Mouse (Mus musculus) E14TG2a.4 (cell line): ENCODE results near the gene Etfb.
A peak's percentile ranks its signal among the peaks of the same experiment; 100 is the strongest.
"Not testable (repeated sequence)": the region's sequence is repeated elsewhere in the genome, so short reads cannot be mapped to it uniquely, and the experiment has no call there.

Experiments
- H3K27me3 ChIP-seq: 2 replicates; pipeline ENCODE4 v1.6.1; 2014; ENCODE audit warnings: low read length, control low read depth; ENCODE audit not compliant: insufficient read depth
- H3K36me3 ChIP-seq: 2 replicates; pipeline ENCODE4 v1.6.1; 2014; ENCODE audit warnings: low read length, control low read depth; ENCODE audit not compliant: insufficient read depth
- H3K4me1 ChIP-seq: replicated peaks from 2 replicates; pipeline ENCODE4 v1.6.1; 2014; ENCODE audit warnings: low read depth, low read length, control low read depth
- H3K4me3 ChIP-seq: replicated peaks from 2 replicates; pipeline ENCODE4 v1.5.1; 2014; ENCODE audit warnings: mild to moderate bottlenecking, low read length
- H3K9me3 ChIP-seq: 2 replicates; pipeline ENCODE4 v1.6.1; 2014; ENCODE audit warnings: low read length, control low read depth
- CTCF ChIP-seq: conservative IDR thresholded peaks from 2 replicates; pipeline ENCODE4 v1.5.1; 2014; ENCODE audit warnings: low read length
- NANOG ChIP-seq: IDR thresholded peaks from 2 replicates; pipeline ENCODE4 v1.6.1; 2014; ENCODE audit warnings: borderline replicate concordance, low read length, mixed read lengths
- POU5F1 ChIP-seq: IDR thresholded peaks from 2 replicates; pipeline ENCODE4 v1.6.1; 2014; ENCODE audit warnings: low read length, borderline replicate concordance

Etfb gene

GRCm38 (mm10) chr7:43443917-43444293, at the start of gene Etfb, which contains the start of gene Gm45233:
Etfb (plus strand) TSS chr7:43444083.
Gm45233 (plus strand) TSS chr7:43444128.
- Histone ChIP-seq H3K4me1 (peaks cover 77% of the 10 kb centered on the region), H3K36me3 (peaks cover 28% of the 10 kb centered on the region), H3K27me3 (peaks cover 6% of the 10 kb centered on the region; the same call in 1 of the 2 replicates), H3K9me3 (no peaks in the 10 kb centered on the region), H3K4me3 (peak within 1 kb of the TSS; percentile 84)
- TF ChIP-seq NANOG (no peak), POU5F1 (no peak), CTCF (no peak)

- Histone ChIP-seq H3K4me1 (no peaks in the 10 kb centered on the region), H3K36me3 (no peaks in the 10 kb centered on the region), H3K4me3 (no peak overlapping the region), H3K27me3 (0 out of 2 replicates have a peak, but pooled peaks cover 11% of the 10 kb centered on the region), H3K9me3 (no peaks in the 10 kb centered on the region)
- TF ChIP-seq POU5F1: no peak
- no peak for TF ChIP-seq NANOG
- TF ChIP-seq CTCF: no peak
Measured at GRCm38 (mm10) chr7:43399501-43399900, 44.4 kb upstream of the Etfb start.

GRCm38 (mm10) chr7:43402718-43403117, 41.2 kb upstream of the Etfb start:
- H3K9me3 ChIP-seq: no peaks in the 10 kb centered on the region

GRCm38 (mm10) chr7:43407573-43407972, 36.3 kb upstream of the Etfb start:
- H3K9me3 ChIP-seq: no peaks in the 10 kb centered on the region
- no peaks in the 10 kb centered on the region for H3K36me3 ChIP-seq
- TF ChIP-seq POU5F1 (no peak), NANOG (no peak), CTCF (no peak)
- no peak overlapping the region for H3K4me3 ChIP-seq
- H3K4me1 ChIP-seq: peaks cover 10% of the 10 kb centered on the region
- peaks cover 2% of the 10 kb centered on the region; the same call in 1 of the 2 replicates for H3K27me3 ChIP-seq

More at GRCm38 (mm10) chr7:43402718-43403117, 41.2 kb upstream of the Etfb start:
- Histone ChIP-seq H3K4me3 (no peak overlapping the region), H3K4me1 (no peaks in the 10 kb centered on the region), H3K36me3 (no peaks in the 10 kb centered on the region), H3K27me3 (no peaks in the 10 kb centered on the region)
- TF ChIP-seq CTCF: no peak
- TF ChIP-seq POU5F1: no peak
- no peak for TF ChIP-seq NANOG

GRCm38 (mm10) chr7:43408131-43408553, 35.7 kb upstream of the Etfb start, which contains the start of gene Siglecg:
Siglecg (plus strand) TSS chr7:43408204.
- H3K4me3 ChIP-seq: no peak within 1 kb of the TSS
- TF ChIP-seq CTCF: no peak
- no peak for TF ChIP-seq NANOG
- no peak for TF ChIP-seq POU5F1
- H3K36me3 ChIP-seq: no peaks in the 10 kb centered on the region
- H3K4me1 ChIP-seq: peaks cover 10% of the 10 kb centered on the region
- peaks cover 2% of the 10 kb centered on the region; the same call in 1 of the 2 replicates for H3K27me3 ChIP-seq
- no peaks in the 10 kb centered on the region for H3K9me3 ChIP-seq

GRCm38 (mm10) chr7:43409084-43409483, 34.8 kb upstream of the Etfb start:
- H3K9me3 ChIP-seq: no peaks in the 10 kb centered on the region
- H3K4me3 ChIP-seq: no peak overlapping the region
- H3K4me1 ChIP-seq: peaks cover 10% of the 10 kb centered on the region
- TF ChIP-seq POU5F1 (no peak), CTCF (no peak), NANOG (no peak)
- peaks cover 2% of the 10 kb centered on the region; the same call in 1 of the 2 replicates for H3K27me3 ChIP-seq
- no peaks in the 10 kb centered on the region for H3K36me3 ChIP-seq

GRCm38 (mm10) chr7:43411724-43412123, 32.2 kb upstream of the Etfb start:
- not testable (repeated sequence) for H3K27me3 ChIP-seq, H3K9me3 ChIP-seq, H3K36me3 ChIP-seq
- H3K4me3 ChIP-seq: 0 out of 2 replicates have a peak overlapping the region, but pooled peaks have one; percentile 10
- H3K4me1 ChIP-seq: peaks cover 15% of the 10 kb centered on the region

GRCm38 (mm10) chr7:43417298-43417697, 26.6 kb upstream of the Etfb start:
- Histone ChIP-seq H3K9me3 (no peaks in the 10 kb centered on the region), H3K36me3 (no peaks in the 10 kb centered on the region), H3K4me1 (peaks cover 10% of the 10 kb centered on the region; the same call in 1 of the 2 replicates), H3K4me3 (no peak overlapping the region), H3K27me3 (no peaks in the 10 kb centered on the region)
- TF ChIP-seq CTCF (peak; percentile 19; the same call in 1 of the 2 replicates), NANOG (no peak)

- no peak for TF ChIP-seq NANOG
- TF ChIP-seq CTCF: peak; percentile 96
- H3K4me1 ChIP-seq: peaks cover 14% of the 10 kb centered on the region
- H3K27me3 ChIP-seq: no peaks in the 10 kb centered on the region
- H3K36me3 ChIP-seq: no peaks in the 10 kb centered on the region
- H3K9me3 ChIP-seq: no peaks in the 10 kb centered on the region
- no peak overlapping the region for H3K4me3 ChIP-seq
Measured at GRCm38 (mm10) chr7:43422995-43423617, 20.8 kb upstream of the Etfb start.
